Mouse (Mus musculus): ENCODE results near the gene Gm6588.

Gene Gm6588

DNA sequence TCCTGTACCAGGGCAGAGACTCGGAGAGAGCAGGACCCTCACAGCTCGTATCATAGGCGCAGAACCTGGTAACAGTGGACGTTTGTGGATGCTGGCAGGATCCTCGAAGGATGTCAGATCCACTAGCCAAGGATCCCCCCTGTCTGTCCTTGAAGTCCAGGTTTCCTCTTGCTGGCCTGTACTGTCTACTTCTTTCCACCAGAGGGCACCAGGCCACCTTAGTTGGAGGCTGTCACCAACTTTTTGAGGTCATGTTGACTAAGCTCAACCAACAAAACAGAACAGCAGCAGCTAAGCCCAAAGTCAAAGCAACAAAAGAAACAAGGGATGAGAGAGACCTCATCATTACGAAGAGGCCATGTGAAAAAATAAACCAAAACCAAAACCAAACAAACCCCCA, 20.9 kb downstream of the Gm6588 start:
- peak in 1 of 2 experiments; percentile 22 for DNase-seq (ENCODE audit: low spot score in 2 of 2)

DNA sequence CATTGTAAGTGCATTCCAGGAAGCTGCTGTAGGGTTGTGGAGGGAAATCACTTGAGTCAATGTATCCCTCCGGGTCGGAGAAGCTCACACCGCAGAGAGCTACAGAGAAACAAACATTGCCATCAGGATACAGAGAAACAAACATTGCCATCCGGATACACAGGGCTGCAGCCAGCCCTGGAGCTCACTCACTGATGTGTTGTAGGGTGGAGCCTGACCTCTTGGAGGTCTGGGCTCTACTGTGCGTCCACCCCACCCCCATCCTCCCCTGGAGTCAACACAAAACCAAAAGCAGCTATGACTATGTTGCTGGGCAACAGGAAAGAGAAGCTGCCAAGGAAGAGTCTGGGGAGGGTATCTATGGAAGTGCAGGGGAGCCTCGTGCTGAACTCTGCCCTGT, 24.2 kb downstream of the Gm6588 start:
- DNase-seq (ENCODE audit: low spot score in 2 of 2) = no peak

- no peak for DNase-seq (ENCODE audit: low spot score in 2 of 2)
Measured at GRCm38 (mm10) chr5:112481946-112482410, 32.8 kb downstream of the Gm6588 start.

DNA sequence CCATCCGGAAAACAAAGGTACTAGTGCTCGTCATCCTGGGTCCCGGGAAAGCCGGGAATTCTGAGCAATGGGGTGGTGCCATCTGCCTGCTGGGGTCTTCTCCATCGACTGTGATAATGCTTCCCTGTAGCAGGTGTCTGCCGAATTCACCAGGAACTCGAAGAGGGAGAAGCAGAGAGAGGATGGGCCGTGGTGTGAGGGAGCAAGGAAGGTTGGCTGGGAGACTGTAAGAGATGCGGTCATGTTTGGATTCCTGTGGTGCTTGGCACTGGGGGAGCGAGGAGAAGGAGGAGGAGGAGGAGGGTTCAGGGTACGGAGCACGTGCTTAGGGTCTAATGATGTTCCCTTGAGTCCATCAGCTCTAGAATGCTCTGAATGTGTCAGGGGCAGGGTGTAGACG, 33.3 kb downstream of the Gm6588 start:
- DNase-seq (ENCODE audit: low spot score in 2 of 2) = no peak

GRCm38 (mm10) chr5:112483030-112483429, 33.8 kb downstream of the Gm6588 start:
- DNase-seq (ENCODE audit: low spot score in 2 of 2) = no peak

- no peak for DNase-seq (ENCODE audit: low spot score in 2 of 2)
Measured at GRCm38 (mm10) chr5:112484924-112485715, 35.9 kb downstream of the Gm6588 start.

DNA sequence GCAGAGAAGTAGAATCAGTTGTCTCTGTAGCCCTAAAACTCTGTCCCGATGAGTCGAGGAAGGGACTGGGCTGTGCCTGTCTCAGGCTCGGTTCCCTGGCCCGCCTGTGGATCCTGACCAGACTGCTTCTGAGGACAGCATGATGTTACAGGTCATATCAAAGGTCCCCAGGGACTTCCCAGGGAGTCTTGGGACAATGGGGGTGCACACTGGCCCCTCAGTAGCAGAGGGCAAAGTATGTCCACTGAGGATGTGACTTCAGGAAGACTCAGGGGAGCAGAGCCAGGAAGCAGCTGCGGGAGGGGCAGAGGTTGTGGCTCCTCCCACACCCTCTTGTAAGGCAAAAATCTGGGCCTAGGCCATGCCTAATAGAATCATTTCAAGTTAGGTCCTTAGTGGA, 37.2 kb downstream of the Gm6588 start:
- no peak for DNase-seq (ENCODE audit: low spot score in 2 of 2)

DNA sequence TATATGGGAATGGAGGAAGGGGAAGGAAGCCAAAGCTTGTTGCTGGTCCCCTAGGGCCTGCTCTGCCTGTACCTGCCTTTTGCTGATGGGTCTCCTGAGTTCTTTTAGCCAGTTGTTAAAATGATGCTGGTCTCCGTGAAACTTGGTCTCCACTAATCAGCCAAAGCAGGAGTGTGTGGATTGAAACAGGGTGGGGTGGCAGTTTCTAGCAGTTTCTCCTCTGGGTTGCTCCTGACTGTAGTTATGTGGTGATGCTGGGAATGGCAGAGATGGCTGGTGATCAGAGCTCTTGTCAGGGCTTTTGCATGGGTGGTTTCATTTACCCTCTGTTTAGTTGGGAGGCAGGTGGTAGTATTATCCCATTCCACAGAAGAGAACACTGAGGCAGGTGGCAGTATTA, 38.3 kb downstream of the Gm6588 start:
- no peak for DNase-seq (ENCODE audit: low spot score in 2 of 2)

DNA sequence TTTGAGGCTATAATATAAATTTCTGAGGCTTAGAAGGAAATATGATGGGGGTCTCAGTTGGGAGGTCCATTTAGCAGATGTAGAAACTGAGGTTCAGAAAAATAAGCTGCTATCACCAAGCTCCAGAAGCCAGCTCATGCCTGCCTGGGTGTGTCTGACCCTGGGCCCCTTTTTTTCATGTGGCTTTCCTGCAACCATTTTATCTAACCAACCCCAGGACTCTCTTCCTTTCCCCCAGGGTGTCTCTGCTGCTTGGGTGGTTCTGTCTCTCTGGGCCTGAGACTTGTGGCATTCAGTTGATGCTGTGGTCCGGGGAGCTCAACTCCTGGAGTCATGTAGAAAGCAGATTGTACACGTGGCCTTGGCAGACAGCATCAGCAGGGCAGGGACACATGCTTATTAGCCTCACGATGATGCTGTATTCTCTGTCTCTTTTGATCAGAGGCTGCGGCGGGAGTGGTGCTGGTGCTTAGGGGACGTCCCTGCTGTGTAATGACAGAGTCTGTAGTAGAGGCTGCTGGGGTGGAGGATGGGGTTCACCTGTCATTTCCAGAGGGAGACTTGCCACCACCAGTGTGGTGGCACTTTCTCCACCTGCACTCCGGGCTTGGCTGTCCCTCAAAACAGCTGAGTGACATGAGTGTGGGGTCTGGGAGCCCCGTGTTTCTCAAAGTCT, 39.0 kb downstream of the Gm6588 start:
- no peak for DNase-seq (ENCODE audit: low spot score in 2 of 2)

DNA sequence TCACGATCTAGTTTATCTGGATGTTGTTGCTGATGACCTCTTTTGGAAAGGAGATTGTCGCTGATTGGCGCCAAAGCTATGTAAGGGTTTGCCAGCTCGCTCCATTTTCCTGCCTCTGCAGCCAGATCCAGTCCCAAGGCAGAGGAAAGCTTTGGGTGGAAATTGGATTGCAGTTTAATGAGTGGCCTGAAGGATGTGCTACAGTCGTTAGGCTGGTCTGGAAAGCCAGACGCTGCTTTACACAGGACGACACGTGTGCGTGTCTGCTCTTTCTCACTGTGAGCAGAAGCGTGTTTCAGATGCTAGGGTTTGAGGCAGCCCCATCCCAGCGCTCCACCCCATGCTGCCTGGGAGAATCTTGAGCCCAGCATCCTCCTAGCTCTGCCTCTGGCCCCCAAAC, 42.3 kb downstream of the Gm6588 start:
- no peak for DNase-seq (ENCODE audit: low spot score in 2 of 2)

GRCm38 (mm10) chr5:112493492-112493891, 44.3 kb downstream of the Gm6588 start:
- no peak for DNase-seq (ENCODE audit: low spot score in 2 of 2)

DNA sequence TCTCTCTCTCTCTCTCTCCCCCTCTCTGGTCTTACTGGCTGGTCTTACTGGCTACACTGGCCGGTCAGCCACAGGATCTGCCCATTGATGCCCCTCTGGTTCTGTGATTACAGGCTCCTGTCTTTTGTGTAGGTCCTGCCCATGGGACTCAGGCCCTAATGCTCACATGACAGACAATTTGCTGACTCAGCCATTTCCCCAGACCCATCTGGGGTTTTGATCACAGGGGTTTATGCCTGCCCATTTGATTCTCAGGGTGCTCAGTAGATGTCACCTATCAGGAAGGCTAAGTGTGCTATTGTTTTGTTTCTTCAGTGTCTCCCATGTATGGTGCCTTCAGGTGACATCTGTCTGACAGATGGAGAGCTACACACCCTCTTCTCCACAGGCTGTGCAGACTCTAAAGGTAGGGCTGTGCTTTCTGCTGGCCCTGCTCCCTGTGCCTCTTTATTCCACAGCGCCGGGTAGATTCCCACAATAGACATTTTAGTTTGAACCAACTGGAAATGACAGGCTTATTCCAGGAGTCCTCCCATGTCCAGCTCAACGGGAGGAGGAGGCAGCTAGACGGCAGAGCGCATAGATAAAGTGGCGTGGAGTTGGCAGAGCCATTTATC, 47.6 kb downstream of the Gm6588 start:
- no peak for DNase-seq (ENCODE audit: low spot score in 2 of 2)

DNA sequence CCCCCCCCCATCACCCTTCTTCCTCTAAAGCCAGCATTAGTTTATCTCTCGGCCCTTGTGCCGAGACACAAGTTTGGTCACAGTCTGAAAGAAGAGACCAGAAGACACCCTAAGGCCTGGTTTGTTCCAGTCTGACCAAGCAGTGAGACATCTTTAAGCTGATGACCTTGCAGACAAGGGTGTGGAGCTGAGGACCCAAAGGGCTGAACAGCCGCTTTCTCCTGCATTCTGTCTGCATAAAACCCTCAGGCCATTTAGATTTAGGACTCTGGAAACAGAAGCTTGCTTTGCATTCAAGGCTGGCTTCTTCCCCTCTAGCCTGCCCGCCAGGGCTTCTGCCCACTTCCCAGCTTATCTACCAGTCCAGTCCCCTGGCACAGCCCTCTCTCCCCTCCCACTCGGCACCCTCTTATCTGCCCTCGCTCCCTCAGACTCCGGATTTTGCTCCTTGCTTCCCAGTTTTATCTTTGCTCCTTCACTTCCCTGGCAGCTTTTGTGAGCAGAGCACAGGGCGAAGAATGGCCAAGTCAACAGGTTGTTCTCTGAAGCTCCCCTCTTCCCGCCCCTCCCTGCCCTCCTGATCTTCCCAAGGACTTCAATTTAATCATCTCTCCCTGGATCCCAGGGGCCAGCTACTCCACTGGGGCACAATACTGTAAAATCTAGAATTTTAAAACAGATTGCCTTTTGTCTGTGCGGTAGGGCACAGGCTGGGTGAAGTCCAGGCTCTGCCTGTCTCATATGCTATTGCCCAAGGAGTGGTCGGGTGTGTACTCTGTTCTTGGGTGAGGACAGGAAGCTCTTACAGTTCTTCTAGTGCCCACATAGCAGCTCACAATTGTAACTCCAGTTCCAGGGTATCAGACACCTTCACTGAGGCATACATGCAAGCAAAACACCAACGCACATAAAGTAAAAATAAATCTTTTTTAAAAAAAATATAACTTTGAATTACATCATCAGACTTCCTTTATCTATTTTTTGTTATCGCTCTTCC, 50.0 kb downstream of the Gm6588 start:
- no peak for DNase-seq (ENCODE audit: low spot score in 2 of 2)

GRCm38 (mm10) chr5:112499918-112500682, 50.9 kb downstream of the Gm6588 start:
- no peak for DNase-seq (ENCODE audit: low spot score in 2 of 2)
